Mouse (Mus musculus) layer of hippocampus, adult 11-12 months (tissue): ENCODE results near the gene Gnat1.

Source experiments
- DNase-seq: peaks from one replicate; pipeline ENCODE4 v3.0.0; 2022; ENCODE audit warnings: low spot score

Gnat1 gene

GRCm38 (mm10) chr9:107674609-107675429, 4.7 kb downstream of the Gnat1 start:
- no peak for DNase-seq

DNA sequence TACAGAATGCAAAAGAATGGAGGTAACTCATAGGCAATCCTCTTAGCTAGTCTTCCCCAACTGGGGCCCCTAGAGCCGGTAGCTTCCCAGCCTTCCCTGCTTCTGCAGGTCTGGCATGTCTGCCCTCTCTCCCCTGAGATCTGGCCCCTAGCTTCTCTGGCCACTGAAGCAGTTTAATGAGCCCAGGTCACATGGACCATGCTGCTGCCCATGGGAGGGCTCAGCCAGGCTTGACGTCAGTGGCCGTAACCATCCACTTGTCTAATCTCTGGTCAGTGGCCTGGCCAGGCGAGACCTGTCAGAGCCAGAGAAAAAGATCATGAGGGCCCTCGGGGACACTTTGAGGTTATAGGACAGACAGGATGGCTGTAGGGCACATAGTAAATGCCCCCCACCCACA, 9.3 kb downstream of the Gnat1 start:
- DNase-seq = no peak

GRCm38 (mm10) chr9:107669480-107669945, 10.0 kb downstream of the Gnat1 start, which contains the start of gene Slc38a3:
TSS of gene Slc38a3 (minus strand) at chr9:107669530.
- no peak for DNase-seq

- DNase-seq = no peak
Measured at GRCm38 (mm10) chr9:107668916-107669315, 10.6 kb downstream of the Gnat1 start.

- no peak for DNase-seq
Measured at GRCm38 (mm10) chr9:107668011-107668410, 11.5 kb downstream of the Gnat1 start.

- DNase-seq = no peak
Measured at GRCm38 (mm10) chr9:107667219-107667618, 12.3 kb downstream of the Gnat1 start.

- DNase-seq = no peak
Measured at GRCm38 (mm10) chr9:107666751-107667205, 12.7 kb downstream of the Gnat1 start.

DNA sequence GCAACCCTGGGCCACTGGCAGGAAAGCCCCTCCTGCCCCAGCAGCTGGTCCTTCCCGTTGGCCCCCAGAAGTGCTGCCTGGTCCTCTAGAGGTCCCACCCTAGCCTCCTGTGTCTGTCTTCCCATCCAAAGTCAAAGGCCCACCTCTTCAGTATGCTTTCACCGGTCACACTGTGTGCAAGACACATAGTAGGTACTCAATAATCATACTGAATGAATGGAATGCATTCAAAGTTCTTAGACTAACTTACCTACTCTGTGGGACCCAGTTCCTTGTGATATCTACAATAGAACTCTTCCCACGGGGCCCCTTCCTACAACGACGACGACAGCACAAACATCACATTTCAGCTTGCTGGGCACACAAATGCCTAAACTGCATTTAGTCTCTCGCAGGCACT, 14.2 kb downstream of the Gnat1 start:
- no peak for DNase-seq

DNA sequence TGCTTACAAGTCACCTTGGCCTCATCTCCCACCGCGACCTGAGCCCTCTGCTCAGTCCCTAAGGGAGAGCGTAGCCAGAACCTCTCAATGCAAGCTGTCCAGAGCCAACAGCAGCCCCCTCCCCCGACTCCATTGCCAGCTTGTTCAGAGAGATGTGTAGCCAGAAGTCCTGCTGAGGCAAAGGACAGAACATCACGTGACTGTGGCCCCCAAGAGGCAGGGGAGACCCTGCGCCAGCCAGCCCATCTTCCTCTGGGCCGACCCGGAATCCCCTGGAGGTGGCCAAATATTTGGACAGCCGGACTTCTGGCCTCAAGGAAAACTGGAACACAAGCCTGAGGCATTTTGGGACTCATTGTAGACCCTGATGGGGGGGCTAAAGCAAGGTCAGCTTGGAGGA, 16.0 kb downstream of the Gnat1 start:
- DNase-seq = no peak

DNA sequence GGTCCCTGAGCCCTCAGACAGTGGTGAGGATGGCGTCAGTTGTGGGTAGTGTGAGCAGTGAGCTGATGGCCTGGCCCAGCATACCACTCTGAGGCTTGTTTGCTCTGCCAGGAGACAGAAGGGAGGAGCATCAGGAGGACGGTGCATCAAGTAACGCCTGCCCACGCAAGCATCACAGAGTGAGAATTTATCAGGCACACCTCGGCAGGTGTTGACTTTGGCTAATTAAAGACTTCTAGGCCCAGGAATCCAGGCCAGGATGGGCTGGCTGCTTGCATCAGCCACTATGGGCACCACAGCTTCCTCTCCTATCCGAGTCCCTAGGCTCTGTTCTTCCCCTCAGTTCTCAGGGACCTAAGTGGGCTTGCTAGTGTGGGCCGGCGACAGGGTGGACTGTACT, 17.2 kb downstream of the Gnat1 start:
- DNase-seq = no peak

- no peak for DNase-seq
Measured at GRCm38 (mm10) chr9:107660777-107661176, 18.7 kb downstream of the Gnat1 start.

DNA sequence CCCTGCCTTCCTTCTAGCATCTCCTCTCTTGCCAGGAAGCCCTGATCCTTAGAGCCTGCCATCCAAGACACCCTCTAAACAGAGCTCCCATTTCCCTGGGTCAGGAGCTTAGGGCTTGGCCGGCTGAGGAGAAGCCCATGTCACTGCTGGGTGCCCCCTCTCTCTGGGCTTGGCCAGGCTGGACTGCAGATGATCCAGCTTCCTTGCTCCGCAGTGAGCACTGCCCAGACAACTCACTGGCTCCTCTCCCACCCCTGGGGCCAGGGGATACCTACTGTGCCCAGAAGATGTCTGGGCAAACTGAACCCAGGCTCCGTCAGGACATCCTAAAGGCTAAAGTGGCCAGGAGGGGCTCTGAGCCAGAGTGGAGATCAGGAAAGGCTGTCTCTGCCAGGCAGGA, 19.6 kb downstream of the Gnat1 start:
- no peak for DNase-seq

DNA sequence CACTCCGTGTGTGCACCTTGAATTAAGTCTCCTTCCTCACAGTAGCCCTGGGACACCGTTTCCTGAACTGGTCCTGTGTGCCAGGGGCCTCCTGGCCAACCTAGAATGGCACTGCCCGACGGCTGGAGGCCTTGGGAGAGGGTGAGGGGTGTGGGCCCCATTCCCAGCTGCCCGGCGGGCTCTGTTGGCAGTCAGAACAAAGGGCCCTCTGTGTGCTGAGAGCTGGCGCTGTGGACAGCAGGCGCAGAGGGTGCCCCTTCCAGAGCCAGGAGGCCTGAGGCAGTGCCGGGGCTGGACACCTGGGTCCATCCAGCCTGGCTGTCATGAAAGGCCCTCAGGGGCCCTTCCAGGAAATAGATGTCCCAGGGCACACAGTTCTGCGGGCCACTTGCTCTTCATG, 20.0 kb downstream of the Gnat1 start:
- DNase-seq = peak; percentile 78

- DNase-seq = no peak
Measured at GRCm38 (mm10) chr9:107658096-107658495, 21.4 kb downstream of the Gnat1 start.

DNA sequence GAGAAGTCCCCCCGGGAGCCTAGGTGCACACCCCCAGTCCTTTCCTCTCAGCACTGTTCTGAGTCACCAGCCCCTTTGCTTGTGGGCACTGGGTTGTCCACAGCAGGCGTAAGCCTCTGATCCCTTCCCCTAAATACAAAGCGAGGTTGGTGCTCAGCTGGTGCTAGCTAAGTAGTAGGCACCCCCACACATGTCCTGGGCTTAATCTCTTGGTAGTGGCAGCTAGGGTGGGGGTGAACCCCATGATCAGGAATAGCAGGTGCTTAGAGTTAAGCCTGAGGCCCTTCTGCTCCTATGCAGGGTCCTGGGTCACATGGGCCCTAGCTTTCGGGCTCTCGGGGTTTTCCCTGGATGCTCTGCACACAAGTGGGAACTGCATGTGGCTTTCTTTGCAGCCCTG, 22.4 kb downstream of the Gnat1 start:
- no peak for DNase-seq

DNA sequence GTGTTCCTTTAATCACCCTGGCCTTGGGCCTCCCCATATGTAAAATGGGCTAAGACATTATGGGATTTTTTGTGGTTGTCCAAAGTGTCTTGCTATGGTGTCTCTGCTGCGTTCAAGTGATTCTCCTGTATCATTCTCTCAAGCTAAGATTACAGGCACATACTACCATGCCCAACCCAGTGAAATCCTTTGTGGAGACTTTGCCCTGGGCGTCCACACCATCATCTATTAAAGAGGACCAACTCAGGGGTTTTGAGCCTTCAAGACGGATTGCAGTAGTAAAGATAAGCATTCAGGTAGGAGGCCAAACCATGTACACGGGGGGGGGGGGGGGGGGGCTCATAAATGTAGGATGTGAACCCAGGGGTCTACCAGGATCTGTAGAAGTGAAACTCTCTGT, 24.9 kb downstream of the Gnat1 start:
- DNase-seq = no peak

GRCm38 (mm10) chr9:107653474-107653873, 26.0 kb downstream of the Gnat1 start:
- no peak for DNase-seq

DNA sequence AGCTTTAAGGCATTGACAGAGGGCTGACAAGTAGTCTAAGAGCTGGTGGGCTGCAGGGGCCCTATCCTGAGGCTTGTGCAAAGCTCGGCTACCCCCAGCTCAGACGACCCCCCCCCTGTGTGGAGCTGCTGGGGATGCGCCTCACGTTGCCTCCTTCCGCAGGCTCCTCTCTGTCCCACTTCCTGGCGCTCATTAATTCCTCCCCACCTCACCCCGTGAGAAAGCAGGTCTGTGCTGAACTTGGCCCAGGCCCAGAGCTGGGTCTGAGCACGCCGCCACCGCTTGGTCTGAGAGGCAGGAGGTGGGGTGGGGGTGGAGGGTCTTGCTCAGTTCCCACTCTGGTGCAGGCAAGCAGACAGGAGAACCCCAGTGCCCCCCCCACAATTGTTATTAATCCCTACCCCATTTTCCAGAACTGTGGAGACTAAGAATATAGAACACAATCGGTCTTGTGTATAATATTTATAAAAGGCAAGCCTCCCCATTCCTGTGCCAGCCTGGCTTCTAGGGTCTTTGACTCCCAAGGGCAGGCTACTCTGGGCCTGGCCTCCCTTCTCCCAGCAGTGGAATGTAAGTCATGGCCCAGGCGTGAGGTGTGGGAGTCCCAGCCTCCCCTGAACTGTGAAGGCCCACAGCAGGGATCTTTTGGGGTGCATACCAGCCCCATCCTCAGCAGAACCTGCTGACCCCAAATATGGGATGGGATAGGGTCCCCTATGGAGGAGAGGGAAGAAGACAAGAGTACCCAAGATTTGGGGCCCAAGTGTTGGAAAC, 28.6 kb downstream of the Gnat1 start:
- DNase-seq = no peak

- no peak for DNase-seq
Measured at GRCm38 (mm10) chr9:107650225-107650624, 29.3 kb downstream of the Gnat1 start.

- no peak for DNase-seq
Measured at GRCm38 (mm10) chr9:107648767-107649166, 30.7 kb downstream of the Gnat1 start.

DNA sequence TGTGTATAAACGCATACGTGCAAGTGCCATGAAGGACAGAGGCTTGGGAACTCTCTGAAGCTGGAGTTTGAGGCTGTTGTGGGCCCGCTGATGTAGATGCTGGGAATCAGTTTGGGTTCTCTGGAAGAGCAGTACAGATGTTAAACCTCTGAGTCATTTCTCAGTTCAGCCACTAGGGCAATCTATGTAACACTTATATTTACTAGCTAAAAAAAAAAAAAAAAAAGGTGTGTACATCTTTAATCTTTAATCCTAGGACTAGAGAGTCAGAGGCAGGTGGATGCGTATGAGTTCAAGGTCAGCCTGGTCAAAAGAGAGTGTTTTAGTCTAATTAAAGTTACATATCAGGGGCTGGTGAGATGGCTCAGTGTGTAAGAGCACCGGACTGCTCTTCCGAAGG, 32.5 kb downstream of the Gnat1 start:
- no peak for DNase-seq

- DNase-seq = peak; percentile 81
Measured at GRCm38 (mm10) chr9:107645577-107645976, 33.9 kb downstream of the Gnat1 start.

DNA sequence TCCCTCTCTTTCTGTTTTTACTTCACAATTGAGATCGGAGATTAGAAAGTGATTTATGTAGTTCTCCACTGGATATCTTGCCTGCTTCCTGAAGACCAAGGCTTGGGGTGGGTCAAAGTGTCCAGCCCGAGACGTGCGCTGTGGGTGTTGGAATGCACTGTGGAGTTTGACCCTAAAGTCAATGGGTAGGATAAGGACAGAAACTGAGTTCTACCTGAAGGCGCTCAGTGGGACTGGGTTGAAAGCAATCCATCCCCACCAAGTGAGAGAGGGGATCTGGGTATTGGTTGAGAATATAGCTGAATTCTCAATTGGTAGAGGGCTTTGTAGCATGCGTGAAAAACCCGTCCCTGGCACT, 34.4 kb downstream of the Gnat1 start:
- no peak for DNase-seq
